Mouse (Mus musculus) heart, embryonic 14.5 days (tissue): ENCODE data around the gene Msh3. TPM values are rescaled to one million over a fixed set of nuclear protein-coding genes. Genes with fewer than 3 reads are reported as not detected.

Experiments
- ATAC-seq: fragments of 200-750 bp; cut with Nextera tagmentation; 2 replicates; pipeline ENCODE4 v1.8.0; 2017; ENCODE audit warnings: low read depth, moderate TSS enrichment; ENCODE audit not compliant: insufficient number of reproducible peaks, insufficient read depth, low FRiP score
- H3K27ac ChIP-seq, 2 experiments: fragments of 200-500 bp in 1 of 2; fragments of 300-500 bp in 1 of 2; sonication (generic) in 1 of 2; replicated peaks in 1 of 2; 2 replicates each; pipeline ENCODE4 v1.5.1; 2012 to 2014; ENCODE audit warnings: low read depth in 2 of 2, low read length in 2 of 2, control low read depth in 1 of 2, mild to moderate bottlenecking in 1 of 2, mixed read lengths in 1 of 2; ENCODE audit not compliant: control insufficient read depth in 1 of 2, insufficient read depth in 1 of 2
- H3K27me3 ChIP-seq: fragments of 300-500 bp; sonication (generic); 2 replicates; pipeline ENCODE4 v1.6.1; 2014; ENCODE audit warnings: mild to moderate bottlenecking, low read length, control low read depth; ENCODE audit not compliant: control insufficient read depth, insufficient read depth
- H3K36me3 ChIP-seq: fragments of 300-500 bp; sonication (generic); 2 replicates; pipeline ENCODE4 v1.6.1; 2014; ENCODE audit warnings: mild to moderate bottlenecking, control low read depth, low read length, mixed read lengths; ENCODE audit not compliant: control insufficient read depth, insufficient read depth
- H3K4me1 ChIP-seq, 2 experiments: fragments of 200-500 bp in 1 of 2; fragments of 300-500 bp in 1 of 2; sonication (generic) in 1 of 2; 2 replicates each; pipeline ENCODE4 v1.6.1; 2012 to 2014; ENCODE audit warnings: low read length in 2 of 2, control low read depth in 1 of 2, mixed read lengths in 1 of 2; ENCODE audit not compliant: control insufficient read depth in 2 of 2, insufficient read depth in 2 of 2
- H3K4me2 ChIP-seq: fragments of 300-500 bp; sonication (generic); 2 replicates; pipeline ENCODE4 v1.6.1; 2014; ENCODE audit warnings: mild to moderate bottlenecking, low read length
- H3K4me3 ChIP-seq, 2 experiments: fragments of 200-500 bp in 1 of 2; fragments of 300-500 bp in 1 of 2; sonication (generic) in 1 of 2; 2 replicates each; pipeline ENCODE4 v1.5.1; 2012 to 2014; ENCODE audit warnings: low read length in 2 of 2, mild to moderate bottlenecking in 2 of 2, control low read depth in 1 of 2, low read depth in 1 of 2, moderate library complexity in 1 of 2; ENCODE audit not compliant: control insufficient read depth in 1 of 2, insufficient read depth in 1 of 2
- H3K9ac ChIP-seq: fragments of 300-500 bp; sonication (generic); 2 replicates; pipeline ENCODE4 v1.6.1; 2014; ENCODE audit warnings: mild to moderate bottlenecking, low read length
- H3K9me3 ChIP-seq: fragments of 300-500 bp; sonication (generic); 2 replicates; pipeline ENCODE4 v1.6.1; 2016; ENCODE audit warnings: low read length, control low read depth; ENCODE audit not compliant: control insufficient read depth
- WGBS: fragments of 180-500 bp; shearing (Covaris S2); extraction: QIAGEN DNeasy Blood & Tissue Kit; methylation state at CpG from one replicate; pipeline ENCODE4 v1.1.7; 2014; 5-methylcytosine and 5-hydroxymethylcytosine counted together
- polyA plus RNA-seq: library from polyadenylated mRNA; unstranded; fragments of >200 nt; fragmentation: Nextera tagmentation; extraction: Ambion mirVana; gene quantifications from 2 replicates; pipeline ENCODE4 v1.2.1, GENCODE M21; 2014

Msh3 gene
- polyA plus RNA-seq, 1 experiment from 2014 or later, result 17.1 TPM

GRCm38 (mm10) chr13:92346338-92346737, 8.5 kb downstream of the Msh3 start:
- H3K4me2 ChIP-seq, result no peak overlapping the region
- H3K36me3 ChIP-seq, result peaks cover 73% of the 10 kb centered on the region
- WGBS, result 85% methylated on average over 5 of the region's 5 CpGs
- H3K4me1 ChIP-seq, result no peaks in the 10 kb centered on the region
- ATAC-seq, result no peak
- no peak overlapping the region for H3K9ac ChIP-seq
- H3K9me3 ChIP-seq, result no peaks in the 10 kb centered on the region
- no peaks in the 10 kb centered on the region for H3K27me3 ChIP-seq
- no peak overlapping the region for H3K27ac ChIP-seq
- no peak overlapping the region for H3K4me3 ChIP-seq

GRCm38 (mm10) chr13:92344033-92344432, 10.8 kb downstream of the Msh3 start:
- 94% methylated on average over 8 of the region's 8 CpGs for WGBS
- H3K9ac ChIP-seq, result no peak overlapping the region
- H3K4me2 ChIP-seq, result no peak overlapping the region
- no peak overlapping the region for H3K27ac ChIP-seq
- no peak overlapping the region for H3K4me3 ChIP-seq
- peaks cover 78% of the 10 kb centered on the region for H3K36me3 ChIP-seq
- no peaks in the 10 kb centered on the region for H3K27me3 ChIP-seq
- no peak for ATAC-seq
- H3K4me1 ChIP-seq, result no peaks in the 10 kb centered on the region
- H3K9me3 ChIP-seq, result no peaks in the 10 kb centered on the region

DNA sequence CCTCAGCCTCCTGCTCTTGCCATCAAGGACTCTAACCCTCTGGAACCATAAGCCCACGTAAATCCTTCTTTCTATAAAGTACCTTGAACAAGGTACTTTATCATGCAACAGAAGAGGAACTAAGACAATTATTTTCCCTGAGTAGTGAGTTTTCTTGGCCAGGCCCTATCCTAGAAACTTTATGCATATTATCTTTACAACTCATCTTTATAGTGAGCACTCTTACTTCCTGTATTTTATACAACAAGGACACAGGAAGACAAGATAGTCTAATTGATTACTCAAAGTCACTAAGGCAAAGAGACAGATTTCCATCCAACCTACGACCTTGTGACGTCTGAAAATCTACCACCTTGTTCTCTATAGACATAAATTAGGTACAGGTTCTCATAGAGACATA, 15.0 kb downstream of the Msh3 start:
- H3K4me1 ChIP-seq, result no peaks in the 10 kb centered on the region
- ATAC-seq, result no peak
- H3K36me3 ChIP-seq, result peaks cover 48% of the 10 kb centered on the region
- H3K4me3 ChIP-seq, result no peak overlapping the region
- no peaks in the 10 kb centered on the region for H3K9me3 ChIP-seq
- 86% methylated on average over 3 of the region's 3 CpGs for WGBS
- H3K27me3 ChIP-seq, result no peaks in the 10 kb centered on the region
- no peak overlapping the region for H3K9ac ChIP-seq
- H3K27ac ChIP-seq, result no peak overlapping the region
- no peak overlapping the region for H3K4me2 ChIP-seq

GRCm38 (mm10) chr13:92337773-92338462, 16.9 kb downstream of the Msh3 start:
- WGBS, result 61% methylated on average over 6 of the region's 6 CpGs
- Histone ChIP-seq H3K4me3 (no peak overlapping the region), H3K9ac (no peak overlapping the region), H3K4me1 (no peaks in the 10 kb centered on the region), H3K27me3 (no peaks in the 10 kb centered on the region), H3K36me3 (peaks cover 34% of the 10 kb centered on the region), H3K27ac (no peak overlapping the region), H3K9me3 (no peaks in the 10 kb centered on the region), H3K4me2 (no peak overlapping the region)
- no peak for ATAC-seq

DNA sequence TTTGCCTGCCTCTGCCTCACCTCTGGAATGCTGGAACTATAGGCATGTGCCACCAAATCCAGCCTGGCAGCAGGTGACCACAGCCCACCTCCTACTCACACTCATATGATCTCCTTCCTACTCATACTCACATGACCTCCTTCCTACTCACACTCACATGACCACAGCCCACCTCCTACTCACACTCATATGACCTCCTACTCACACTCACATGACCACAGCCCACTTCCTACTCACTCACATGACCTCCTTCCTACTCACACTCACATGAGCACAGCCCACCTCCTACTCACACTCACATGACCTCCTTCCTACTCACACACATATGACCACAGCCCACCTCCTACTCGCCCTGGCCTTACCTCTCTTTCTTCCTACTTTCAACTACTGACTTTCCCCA, 17.9 kb downstream of the Msh3 start:
- peaks cover 24% of the 10 kb centered on the region for H3K36me3 ChIP-seq
- WGBS, result 95% methylated on average over 1 of the region's 1 CpGs
- H3K4me3 ChIP-seq, result no peak overlapping the region
- ATAC-seq, result no peak
- H3K9ac ChIP-seq, result no peak overlapping the region
- no peaks in the 10 kb centered on the region for H3K27me3 ChIP-seq
- no peaks in the 10 kb centered on the region for H3K9me3 ChIP-seq
- H3K4me2 ChIP-seq, result no peak overlapping the region
- no peak overlapping the region for H3K27ac ChIP-seq
- no peaks in the 10 kb centered on the region for H3K4me1 ChIP-seq

- no peak for ATAC-seq
- Histone ChIP-seq H3K27ac (no peak overlapping the region), H3K4me2 (no peak overlapping the region), H3K9me3 (no peaks in the 10 kb centered on the region), H3K4me3 (no peak overlapping the region), H3K27me3 (no peaks in the 10 kb centered on the region), H3K9ac (no peak overlapping the region), H3K4me1 (0 out of 4 replicates have a peak, but pooled peaks cover 0 to 2% of the 10 kb centered on the region in 2 experiments), H3K36me3 (peaks cover 18% of the 10 kb centered on the region)
- WGBS, result 90% methylated on average over 15 of the region's 15 CpGs
Measured at GRCm38 (mm10) chr13:92332103-92332879, 22.5 kb downstream of the Msh3 start.

DNA sequence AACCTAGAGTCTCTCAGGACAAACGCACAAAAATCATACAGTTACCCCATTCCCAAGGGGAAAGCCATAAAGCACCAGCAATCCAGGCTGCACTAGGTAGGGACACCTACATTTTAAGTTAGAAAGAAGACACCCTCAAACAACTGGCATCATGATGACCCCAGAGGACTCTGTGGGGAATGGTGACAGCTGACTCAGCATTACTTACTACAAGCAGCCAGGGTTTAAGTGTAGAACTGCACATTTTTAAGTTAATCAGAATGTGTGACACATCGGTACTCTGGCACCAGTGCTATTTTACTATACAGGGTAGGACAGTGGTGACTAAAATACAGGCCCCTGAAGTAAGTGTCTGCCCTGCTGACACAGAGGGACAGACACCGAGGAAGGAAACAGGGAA, 24.2 kb downstream of the Msh3 start:
- no peak for ATAC-seq
- 86% methylated on average over 3 of the region's 3 CpGs for WGBS

More for the DNA sequence above, 24.2 kb downstream of the Msh3 start:
- Histone ChIP-seq H3K4me1 (peaks cover under 1 to 2% of the 10 kb centered on the region in 2 experiments; a peak in 2 of 4 replicates), H3K9me3 (no peaks in the 10 kb centered on the region), H3K4me3 (no peak overlapping the region), H3K27ac (no peak overlapping the region), H3K4me2 (no peak overlapping the region), H3K27me3 (no peaks in the 10 kb centered on the region), H3K36me3 (peaks cover 15% of the 10 kb centered on the region), H3K9ac (no peak overlapping the region)
